Mouse (Mus musculus) urinary bladder, postnatal 10 days (tissue): ENCODE measurements around the gene S100a1.

Experiments
- DNase-seq: peaks from one replicate; pipeline ENCODE4 v3.0.0; 2022; ENCODE audit warnings: low spot score

The S100a1 gene

DNA sequence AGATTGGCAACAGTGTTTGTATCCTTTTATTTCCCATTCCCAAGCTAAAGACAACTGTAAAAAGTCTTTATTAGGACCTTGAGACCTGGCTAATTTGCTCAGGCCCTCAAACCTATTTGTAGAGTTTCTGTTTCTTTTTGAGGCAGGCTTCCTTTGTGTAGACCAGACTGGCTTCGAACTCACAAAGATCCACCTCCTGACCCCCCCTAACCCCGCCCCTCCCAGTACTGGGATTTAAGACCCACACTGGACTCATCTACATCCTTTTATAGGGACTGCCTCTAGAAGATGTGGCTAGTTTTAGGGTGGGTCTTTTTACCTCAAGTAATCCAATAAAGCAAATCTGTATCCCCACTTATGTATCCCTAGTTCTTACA lies 4.5 kb downstream of the S100a1 start:
- no peak for DNase-seq

DNA sequence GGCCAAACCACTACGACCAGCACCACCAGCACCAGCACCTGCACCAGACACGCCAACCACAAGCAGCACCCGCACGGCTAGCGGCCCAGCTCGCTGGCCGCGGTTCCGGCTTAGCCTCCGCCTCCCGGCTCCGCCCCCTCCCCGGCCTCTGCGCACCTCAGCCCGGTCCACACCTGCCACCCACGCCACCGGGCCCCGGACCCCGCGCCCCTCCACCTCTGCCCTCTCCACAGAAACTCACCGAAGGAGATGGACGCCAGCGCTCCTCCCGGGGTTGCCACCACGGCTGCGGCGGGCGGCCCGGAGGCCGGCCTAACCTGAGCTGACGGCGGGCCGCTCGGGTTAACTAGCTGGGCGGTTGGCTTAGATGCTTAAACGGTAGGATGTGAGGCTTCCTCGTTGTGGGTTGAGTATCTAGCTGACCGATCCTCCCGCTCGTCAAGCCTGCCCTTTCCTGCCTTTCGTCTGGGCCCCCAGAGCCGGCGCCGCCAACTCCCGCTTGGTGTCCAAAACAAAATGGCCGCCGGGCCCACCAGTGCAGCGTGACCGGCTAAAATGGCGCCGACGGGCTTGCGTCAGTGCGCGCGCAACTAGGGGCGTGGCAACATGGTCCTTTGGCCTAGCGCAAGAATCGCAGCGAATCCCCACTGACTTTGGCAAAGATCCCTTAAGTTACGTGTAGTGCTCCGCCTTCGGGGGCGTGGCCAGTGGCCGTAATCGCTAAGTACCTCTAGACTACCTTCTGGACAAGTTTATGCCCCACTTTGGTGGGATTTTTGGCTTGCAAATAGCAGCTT lies 5.0 kb downstream of the S100a1 start, which contains the start of gene Chtop:
Gene Chtop, minus strand, starts transcription at position 549 of the 797 bp plus-strand sequence.
- DNase-seq: peak; percentile 97

DNA sequence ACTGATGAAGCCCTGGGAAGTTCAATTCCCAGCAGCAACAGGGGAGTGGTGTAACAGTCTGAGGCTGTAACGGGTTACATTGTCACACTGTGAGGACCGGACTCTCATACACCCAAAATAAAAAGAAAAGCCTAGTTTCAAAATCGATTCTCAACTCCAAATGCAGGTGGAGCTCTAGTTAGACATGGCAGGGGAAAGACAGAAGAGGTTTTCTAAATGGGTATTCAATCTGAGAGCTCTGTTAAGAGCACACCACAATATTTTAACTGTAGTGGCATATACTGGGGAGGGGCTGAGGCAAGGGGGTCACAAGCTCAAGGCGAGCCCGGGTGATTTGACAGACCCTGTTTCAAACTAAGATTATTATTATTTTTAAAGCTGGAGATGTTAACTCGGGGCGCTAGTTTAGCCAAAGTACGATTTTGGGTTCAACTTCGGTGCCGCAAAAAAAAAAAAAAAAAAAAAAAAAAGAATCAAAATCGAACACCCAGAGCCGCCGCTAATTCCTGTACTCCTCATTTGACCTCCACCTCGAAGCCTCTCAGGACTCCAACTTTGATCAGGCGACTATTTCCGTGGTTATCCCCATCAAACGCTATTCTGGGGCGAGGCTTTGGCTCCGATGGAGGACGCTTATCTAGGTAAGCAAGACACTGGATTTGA lies 5.8 kb downstream of the S100a1 start:
- no peak for DNase-seq

DNA sequence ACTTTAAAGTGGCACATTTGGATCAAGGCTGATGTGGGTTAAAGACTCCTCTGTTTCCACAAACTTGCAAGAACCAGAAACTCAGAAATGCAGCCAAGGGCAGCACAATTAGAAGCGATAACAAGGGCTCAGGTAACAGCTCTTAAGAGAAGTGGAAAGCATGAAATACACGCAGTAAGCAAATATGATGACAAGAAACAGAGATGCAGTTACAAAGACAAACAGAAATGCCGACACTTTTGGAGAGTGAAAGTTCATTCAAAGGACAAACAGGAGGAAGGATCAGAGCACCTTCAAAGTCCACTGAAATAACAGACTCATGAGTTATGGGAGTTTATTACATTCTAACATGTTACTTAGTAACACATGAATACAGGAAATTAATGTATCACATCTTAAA lies 7.8 kb downstream of the S100a1 start:
- no peak for DNase-seq

DNA sequence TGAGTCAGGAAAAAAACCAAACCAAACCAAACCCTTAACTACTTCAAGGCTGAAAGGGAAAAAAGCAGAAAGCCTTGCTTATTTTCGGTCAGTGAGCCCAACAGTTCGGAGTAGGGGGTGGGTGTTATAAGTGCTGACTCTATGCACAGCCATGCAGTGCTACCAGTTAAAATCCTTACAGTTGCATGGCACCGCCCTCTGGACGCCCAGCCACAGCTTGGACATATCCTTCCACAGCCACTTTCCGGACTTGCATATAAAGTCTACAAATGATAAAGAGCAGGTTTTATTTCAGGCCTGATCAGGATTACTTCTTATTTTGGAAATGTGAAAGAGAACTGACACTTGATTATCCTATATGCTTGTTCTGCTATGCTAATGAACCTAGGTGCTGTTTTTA lies 9.0 kb downstream of the S100a1 start:
- DNase-seq: no peak

DNA sequence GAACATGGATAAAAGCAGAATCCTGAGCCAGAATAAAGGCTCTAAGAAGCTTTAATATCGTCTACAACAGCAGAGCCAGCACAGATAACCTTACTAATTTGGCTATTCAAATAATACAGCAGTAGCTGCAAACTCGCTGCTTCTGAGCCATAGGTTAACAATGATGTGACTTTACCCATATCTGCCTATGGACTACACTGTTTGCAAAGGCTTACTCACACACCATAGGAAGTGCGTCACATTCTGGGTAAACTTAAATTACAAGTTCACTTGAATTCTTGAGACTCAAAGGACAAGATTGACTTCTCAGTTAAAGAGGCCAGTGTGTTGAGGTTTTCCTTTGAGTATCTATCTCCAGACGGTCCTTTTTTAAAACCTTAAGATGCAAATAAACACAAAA lies 10.7 kb downstream of the S100a1 start:
- no peak for DNase-seq

DNA sequence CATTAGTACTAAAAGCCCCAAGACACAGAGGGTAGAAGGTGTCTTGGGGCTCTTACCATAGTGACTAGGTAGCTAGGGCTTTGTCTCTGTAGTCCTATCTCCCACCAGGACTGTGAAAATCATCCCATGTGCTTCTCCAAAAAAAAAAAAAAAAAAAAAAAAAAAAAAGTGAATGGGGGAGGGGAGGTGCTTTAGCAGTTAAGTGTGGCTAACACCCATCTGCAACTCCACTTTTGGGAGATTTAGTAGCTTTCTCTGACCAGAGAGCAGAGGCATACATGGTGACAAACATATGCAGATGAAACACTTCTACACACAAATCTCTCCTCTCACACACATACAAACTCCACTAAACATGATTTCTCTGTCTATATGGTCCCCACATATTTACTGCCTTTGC lies 16.6 kb downstream of the S100a1 start:
- DNase-seq: no peak

DNA sequence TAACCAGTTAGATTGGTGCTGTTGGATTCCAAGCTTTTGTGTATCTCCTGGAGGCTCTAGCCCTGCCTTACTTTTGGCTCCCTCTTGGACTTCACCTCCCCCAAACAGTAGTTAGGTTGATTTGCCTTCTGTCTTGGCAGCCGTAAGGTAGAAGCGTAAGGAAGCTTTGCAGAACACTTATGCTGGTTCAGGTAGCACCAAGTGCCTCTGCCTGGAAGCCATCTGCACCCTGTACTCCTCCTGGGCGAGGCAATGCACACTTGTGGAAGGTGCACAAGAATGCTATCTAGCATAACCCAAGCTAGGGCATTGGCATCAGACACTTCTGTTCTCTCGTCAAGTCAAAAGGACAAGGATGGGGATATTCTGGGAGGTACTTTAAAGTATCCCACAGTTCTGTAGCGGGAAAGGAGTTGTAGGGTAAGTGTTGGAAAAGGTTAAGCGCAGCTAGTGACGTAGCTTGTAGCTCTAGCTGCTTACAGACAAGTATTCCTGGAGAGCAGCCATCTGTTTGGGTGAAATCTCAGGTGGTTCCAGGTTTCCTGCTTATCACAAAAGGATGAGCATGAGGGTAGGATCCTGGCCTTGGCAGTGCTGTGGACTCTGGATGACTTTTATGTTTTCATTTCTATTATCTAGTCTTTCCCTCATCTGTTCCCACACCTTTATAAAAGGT lies 18.2 kb downstream of the S100a1 start:
- no peak for DNase-seq

DNA sequence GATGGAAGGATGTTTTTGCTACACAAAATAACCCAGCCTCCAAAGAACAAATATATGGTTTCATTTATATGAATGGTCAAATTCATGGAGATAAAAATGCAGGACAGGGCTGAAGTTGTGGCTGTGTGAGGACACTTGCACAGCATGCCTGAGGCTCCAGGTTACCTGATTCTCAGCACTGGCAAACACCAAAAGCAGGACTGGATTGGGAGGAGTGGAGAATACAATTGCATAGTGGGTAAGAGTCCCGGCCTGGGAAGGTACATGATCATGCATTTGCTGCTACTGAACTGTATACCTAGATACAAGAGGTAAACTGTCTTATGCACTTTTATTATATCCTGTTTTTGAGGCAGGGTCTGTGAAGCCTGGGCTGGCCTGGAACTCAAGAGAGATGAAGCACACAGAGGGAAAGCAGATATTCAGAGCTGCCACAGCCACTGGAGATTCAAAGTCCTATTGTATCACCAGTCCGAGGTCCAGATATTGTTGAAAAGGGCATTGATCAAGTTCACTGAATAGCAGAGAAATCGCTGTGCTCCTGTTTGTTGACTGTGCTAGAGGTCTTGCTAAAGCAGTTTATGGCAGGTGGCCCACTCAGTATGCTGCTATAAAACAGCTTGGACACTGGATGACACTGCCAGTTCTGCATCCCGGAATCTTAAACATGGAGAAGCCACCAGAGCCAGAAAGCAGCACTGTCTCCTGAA lies 20.2 kb downstream of the S100a1 start:
- DNase-seq: no peak

DNA sequence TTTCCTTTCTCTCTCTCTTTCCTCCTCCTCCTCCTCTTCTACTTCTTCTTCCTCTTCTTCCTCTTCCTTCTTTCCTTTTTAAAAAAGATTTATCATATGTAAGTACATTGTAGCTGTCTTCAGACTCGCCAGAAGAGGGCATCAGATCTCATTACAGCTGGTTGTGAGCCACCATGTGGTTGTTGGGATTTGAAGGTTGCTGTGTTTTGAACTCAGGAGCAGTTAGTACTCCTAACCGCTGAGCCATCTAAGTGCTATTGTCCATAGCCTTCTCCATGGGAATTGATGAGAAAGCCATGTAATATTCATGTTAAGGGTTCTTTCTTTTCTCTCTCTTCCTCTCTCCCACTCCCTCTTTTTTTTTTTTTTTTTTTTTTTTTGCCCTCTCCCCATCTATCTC lies 22.8 kb downstream of the S100a1 start:
- no peak for DNase-seq

DNA sequence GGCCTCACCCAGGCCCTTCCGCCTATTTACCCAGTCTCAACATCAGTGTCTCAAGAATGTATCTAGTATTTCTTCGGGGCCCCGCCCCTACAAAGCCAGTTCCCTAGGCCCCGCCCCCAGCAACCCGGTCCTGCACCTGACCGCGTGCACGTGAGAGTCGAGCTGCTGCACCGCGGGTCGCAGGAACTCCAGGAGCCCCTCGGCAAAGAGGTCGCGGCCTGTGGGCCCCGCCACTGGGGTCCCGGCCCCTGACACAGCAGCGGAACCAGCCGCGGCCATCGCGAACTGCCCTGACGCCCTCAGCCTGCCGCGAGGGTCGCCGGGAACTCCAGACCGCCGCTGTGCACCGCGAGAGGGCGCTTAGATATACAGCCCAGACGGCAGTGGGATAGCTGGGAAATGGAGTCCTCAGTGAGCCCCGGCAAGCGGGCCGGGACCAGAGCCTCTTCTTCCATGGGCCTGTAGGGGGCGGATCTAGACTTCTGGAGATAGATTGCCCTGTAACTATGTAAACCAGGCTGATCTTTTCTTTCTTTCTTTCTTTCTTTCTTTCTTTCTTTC lies 23.4 kb downstream of the S100a1 start, which contains the start of gene Snapin:
Gene Snapin, minus strand, starts transcription at position 338 of the 561 bp plus-strand sequence.
- peak; percentile 88 for DNase-seq

DNA sequence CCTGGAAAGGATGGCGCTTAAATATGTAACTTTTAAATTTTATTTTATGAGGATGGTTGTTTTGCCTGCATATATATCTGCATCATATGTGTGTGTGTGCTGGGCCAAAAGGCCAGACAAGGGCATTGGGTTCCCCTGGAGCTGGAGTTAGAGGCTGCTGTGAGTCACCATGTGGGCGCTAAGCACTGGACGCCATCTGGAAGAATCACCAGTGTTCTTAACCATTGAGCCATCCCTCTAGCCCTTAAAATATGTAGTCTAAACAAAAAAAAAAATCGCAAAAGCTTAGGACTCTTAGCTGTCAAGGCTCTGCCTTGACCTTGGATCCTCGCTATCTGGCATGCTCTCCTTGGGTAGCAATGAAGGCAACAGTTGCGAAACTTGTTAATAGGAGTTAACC lies 25.6 kb downstream of the S100a1 start:
- DNase-seq: no peak

DNA sequence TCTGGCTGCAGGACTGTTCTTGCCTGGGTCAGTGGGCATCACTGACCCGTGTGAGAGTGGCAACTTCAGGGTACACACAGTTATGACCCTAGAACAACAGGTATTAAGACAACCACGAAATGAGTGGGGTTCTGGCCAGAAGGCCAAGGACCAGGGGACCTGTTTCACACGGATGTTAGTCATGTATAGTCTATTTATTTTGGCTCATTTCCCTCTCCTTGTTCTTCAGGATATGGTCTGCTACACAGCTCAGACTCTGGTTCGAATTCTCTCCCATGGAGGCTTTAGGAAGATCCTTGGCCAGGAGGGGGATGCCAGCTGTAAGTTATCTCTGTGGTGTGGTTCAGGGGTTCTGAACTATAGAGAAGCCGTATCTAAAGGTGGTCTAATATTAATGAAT lies 27.2 kb downstream of the S100a1 start:
- DNase-seq: no peak

DNA sequence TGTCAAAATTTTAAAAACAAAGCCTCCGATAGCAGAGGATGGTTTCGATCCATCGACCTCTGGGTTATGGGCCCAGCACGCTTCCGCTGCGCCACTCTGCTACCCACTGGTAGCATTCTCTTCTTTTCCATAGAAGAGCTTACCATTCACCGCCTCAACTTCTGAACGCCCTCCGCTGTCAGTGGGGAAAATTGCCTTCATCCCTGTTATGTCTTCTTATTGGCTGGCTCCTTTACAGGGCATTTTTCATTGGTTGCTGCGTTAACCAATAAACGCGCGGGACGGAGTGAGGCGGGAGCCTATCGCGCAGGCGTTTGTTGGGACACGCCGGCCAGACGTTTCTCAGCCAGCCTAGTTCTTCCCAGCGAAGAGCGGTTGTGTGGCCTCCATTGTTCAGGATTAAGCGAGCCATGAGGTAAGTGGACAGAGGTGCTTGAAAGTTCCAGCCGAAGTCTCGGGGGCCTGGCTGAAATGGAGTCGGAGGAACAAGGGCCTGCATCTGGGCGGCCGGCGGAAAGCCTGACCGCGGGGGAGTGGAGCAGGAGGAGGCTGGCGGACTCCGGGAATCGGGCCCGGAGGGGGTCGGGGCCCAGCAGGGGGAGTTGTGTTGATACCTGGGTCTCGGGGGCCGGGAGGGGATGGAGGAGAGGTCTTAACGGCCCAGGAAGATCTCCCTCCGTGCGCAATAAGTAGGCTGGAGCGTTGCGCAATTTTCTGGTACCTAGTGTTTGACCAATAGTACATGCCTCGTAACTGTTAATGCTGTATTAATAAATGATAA lies 38.2 kb downstream of the S100a1 start, which contains the start of gene Ilf2:
Gene Ilf2, plus strand, starts transcription at position 296 of the 781 bp plus-strand sequence.
- DNase-seq: peak; percentile 74

DNA sequence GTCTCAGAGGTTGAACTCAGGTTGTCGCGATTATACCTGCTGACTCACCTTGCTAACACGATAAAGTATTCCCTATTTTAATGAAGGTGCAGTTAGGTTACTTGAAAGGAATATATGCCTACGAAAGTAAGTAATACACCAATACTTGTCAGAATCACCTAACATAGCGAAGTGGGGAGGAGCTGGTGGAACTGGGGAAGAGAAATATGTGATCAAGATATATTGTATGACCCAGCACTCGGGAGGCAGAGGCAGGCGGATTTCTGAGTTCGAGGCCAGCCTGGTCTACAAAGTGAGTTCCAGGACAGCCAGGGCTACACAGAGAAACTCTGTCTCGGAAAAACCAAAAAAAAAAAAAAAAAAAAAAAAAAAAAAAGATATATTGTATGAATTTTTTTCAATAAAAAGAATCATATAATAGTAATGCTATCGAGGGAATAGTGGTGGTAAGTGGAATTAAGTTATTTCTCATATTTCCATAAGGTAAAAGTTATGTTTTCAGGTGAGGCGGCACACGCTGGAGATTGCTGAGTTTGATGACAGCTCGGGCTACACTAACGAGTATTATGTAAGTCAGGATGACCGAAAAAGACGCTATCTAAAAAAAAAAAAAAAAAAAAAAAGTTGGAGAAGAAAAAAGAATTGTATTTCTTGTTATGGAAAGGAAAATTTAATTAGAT lies 38.9 kb downstream of the S100a1 start:
- no peak for DNase-seq

DNA sequence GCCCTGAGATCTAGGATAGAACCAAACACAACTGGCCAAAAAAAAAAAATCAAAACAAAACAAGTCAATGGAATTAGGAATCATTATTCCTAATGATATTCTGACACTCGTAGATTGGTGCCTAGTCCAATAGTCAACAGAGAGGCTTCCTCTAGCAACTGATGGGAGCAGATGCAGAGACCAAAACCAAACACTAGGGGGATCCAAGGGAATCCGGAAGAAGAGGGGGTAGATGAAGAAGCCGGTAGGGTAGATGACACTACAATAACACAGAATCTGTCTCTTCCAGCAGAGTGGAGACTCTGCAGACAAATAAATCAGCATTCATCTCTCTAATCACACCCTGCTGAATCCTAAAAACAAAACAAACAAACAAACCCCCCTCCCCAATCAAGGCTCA lies 42.0 kb downstream of the S100a1 start:
- no peak for DNase-seq

DNA sequence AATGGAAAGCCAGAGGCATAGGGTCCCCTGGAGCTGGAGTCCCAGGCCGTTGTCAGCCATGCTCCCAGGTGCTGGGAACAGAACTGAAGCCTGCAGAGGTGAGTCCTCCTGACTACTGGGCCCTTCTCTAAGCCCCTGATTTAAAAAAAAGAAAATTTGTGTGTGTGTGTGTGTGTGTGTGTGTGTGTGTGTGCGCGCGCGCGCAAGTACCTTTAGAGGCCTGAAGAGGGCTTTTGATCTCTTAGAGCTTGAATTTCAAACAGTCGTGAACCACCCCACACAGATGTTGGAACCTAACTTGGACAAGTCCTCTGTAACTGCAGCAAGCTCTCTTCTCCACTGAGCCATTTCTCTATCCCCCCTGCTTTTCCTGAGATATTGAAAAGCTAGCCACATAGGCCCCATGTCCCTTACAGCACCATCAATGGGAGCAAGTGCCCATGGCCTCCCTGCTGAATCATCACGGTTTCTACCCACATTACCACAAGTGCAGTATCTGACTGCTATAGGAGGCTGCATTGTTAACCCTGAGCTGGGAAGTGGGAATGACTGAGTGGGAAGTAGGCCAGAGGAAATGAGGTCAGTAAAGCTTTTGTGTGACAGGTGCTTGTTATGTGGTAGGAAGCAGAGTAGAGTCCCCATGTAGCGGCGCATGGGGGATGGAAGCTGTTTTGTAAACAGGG lies 46.4 kb downstream of the S100a1 start:
- no peak for DNase-seq

DNA sequence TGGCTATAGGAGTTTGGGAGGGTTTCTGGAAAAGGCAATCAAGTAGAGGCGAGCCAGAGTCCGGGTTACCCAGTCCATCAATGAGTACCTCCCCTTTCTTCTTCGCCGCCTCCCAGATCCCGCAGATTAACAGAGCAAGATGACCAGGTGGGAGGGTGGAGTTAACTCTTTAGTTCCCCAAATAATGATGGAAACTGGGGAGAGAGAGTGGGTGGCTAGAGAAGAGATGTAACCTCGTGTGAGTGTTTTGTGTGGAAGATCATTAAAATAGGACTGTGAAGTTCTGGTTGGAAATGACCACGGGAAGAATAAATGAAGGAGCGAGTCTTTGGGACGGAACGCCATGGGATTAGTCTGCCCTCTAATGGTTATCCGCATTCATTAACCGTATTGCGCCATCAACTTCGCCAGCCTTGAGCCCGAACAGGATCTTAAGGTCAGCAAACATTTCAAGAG lies 47.9 kb downstream of the S100a1 start:
- DNase-seq: no peak

DNA sequence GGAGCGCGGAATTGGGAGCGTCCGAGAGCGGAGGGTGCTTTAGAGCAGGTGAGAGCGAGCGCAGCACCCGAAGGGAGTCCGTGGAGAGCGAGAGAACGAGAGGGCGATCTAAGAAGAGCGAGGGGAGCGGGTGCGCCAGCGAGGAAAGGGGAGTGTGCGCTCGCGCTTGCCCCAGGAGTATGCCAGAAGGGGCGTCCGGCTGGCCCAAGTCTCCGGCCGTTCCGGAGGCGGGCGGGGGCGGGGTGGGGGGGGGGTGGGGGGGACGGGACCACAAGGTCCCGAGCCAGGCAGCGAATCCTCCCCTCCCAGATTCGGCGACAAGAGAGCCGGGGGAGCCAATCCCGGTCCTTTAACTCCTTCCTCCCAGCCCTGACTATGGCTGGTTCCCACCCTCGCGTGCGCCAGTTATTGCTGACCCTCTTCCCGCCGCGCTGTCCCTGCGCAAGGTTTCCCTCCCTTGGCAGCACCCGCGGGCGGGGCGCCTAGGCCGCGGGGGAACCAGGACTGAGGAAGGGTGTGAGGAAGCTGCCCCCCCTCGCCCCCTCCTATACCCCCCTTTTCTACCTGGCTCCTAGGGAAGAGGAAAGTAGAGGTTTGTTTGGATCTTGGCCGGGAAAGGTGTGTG lies 48.4 kb downstream of the S100a1 start, which contains the start of gene Npr1:
Gene Npr1, minus strand, starts transcription at position 181 of the 625 bp plus-strand sequence.
- no peak for DNase-seq
